Mouse (Mus musculus): ENCODE results near the gene Taf7l. TPM values are rescaled to one million over a fixed set of nuclear protein-coding genes. Genes with fewer than 3 reads are reported as not detected.

Gene Taf7l
- not detected in 2 replicates for polyA plus RNA-seq (2015; fragmentation: Nextera tagmentation; extraction: Ambion mirVana)

DNA sequence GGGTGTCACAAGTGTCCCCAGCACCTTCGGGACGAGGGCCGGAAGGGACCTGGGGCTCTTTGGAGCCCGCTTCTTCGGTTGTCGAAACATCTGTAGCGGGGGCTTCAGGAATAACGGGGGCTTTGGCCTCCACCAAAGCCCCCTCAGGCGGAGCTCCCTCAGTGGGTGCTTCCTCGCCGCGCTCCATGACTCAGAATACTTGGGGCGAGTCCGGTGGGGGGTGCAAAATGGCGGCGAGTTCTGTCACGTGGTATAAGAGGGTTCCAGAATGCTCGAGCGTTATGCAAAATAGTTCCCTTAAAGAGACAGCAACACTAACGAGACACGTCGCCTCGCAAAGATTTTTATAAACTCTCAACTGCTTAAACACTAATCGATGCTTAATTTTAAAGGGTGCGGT, at the start of gene Taf7l:
Gene Taf7l, minus strand, starts transcription at position 201 of the 400 bp plus-strand sequence.
- H3K9ac ChIP-seq: no peak within 1 kb of the TSS
- peaks cover 15% of the 10 kb centered on the region; the same call in 1 of the 2 replicates for H3K9me3 ChIP-seq (replicated peaks)
- WGBS (ENCODE audit: insufficient replicate concordance): 80% methylated on average over 25 of the region's 25 CpGs
- DNase-seq (no peak), ATAC-seq (ENCODE audit: low read depth) (no peak)
- no peak within 1 kb of the TSS for H3K27ac ChIP-seq
- no peaks in the 10 kb centered on the region for H3K27me3 ChIP-seq
- no peak within 1 kb of the TSS for H3K4me2 ChIP-seq
- H3K36me3 ChIP-seq: no peaks in the 10 kb centered on the region
- H3K4me1 ChIP-seq (replicated peaks): no peaks in the 10 kb centered on the region
- H3K4me3 ChIP-seq (replicated peaks): no peak within 1 kb of the TSS

DNA sequence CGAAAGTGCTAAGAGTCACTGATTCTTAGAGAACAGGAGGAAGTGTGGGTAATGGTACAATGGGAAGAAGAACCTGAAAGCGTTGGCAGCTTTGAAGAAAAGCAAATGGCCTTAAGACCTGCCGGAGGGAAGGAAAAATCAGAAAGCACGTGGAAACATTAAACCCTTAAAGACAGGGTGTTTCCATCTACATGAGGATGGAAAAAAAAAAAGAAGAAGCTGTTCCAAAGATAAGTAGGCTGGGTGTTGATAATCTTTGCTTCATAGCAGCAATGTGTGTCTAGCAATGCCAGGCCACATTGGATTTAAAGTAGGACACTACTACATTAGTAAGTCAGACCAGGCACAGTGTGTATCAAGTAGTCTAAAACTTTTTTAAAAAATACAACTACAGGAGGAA, 49.0 kb upstream of the Taf7l start:
- Histone ChIP-seq H3K4me2 (no peak overlapping the region), H3K4me1 (replicated peaks) (peaks cover 4% of the 10 kb centered on the region), H3K9me3 (replicated peaks) (no peaks in the 10 kb centered on the region), H3K4me3 (replicated peaks) (no peak overlapping the region), H3K36me3 (no peaks in the 10 kb centered on the region), H3K27ac (no peak overlapping the region), H3K27me3 (no peaks in the 10 kb centered on the region), H3K9ac (no peak overlapping the region)
- 54% methylated on average over 4 of the region's 4 CpGs for WGBS (ENCODE audit: insufficient replicate concordance)
- ATAC-seq (ENCODE audit: low read depth): no peak
- no peak for DNase-seq

GRCm38 (mm10) chrX:134523772-134524171, 47.5 kb upstream of the Taf7l start:
- DNase-seq (no peak), ATAC-seq (ENCODE audit: low read depth) (no peak)
- Histone ChIP-seq H3K4me3 (replicated peaks) (no peak overlapping the region), H3K9ac (no peak overlapping the region), H3K9me3 (replicated peaks) (no peaks in the 10 kb centered on the region), H3K27me3 (no peaks in the 10 kb centered on the region), H3K4me2 (no peak overlapping the region), H3K36me3 (no peaks in the 10 kb centered on the region), H3K27ac (no peak overlapping the region), H3K4me1 (replicated peaks) (peaks cover 4% of the 10 kb centered on the region)
- 28% methylated on average over 4 of the region's 4 CpGs for WGBS (ENCODE audit: insufficient replicate concordance)

DNA sequence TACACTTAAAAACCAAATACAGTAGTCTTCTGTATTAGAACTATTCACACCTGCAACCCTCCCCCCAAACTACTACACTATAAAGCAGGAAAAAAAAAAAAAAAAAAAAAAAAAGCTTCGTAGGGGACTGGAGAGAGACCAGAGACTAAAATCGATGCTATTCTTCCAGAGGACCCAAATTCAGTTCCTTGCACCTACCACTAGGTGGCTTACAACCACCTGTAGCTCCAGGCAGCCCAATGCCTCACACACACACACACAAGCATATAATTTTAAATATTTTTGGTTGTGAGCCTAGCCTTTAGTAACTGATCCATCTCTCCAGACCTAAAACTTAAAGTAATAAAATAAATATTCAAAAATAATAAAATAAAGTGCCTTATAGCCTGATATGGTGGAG, 33.2 kb upstream of the Taf7l start:
- ATAC-seq (ENCODE audit: low read depth) (no peak), DNase-seq (no peak)
- H3K27me3 ChIP-seq: no peaks in the 10 kb centered on the region
- no peaks in the 10 kb centered on the region for H3K9me3 ChIP-seq (replicated peaks)
- H3K4me1 ChIP-seq (replicated peaks): no peaks in the 10 kb centered on the region
- H3K9ac ChIP-seq: no peak overlapping the region
- no peaks in the 10 kb centered on the region for H3K36me3 ChIP-seq
- 23% methylated on average over 2 of the region's 2 CpGs for WGBS (ENCODE audit: insufficient replicate concordance)
- H3K4me3 ChIP-seq (replicated peaks): no peak overlapping the region
- H3K4me2 ChIP-seq: no peak overlapping the region
- H3K27ac ChIP-seq: no peak overlapping the region

DNA sequence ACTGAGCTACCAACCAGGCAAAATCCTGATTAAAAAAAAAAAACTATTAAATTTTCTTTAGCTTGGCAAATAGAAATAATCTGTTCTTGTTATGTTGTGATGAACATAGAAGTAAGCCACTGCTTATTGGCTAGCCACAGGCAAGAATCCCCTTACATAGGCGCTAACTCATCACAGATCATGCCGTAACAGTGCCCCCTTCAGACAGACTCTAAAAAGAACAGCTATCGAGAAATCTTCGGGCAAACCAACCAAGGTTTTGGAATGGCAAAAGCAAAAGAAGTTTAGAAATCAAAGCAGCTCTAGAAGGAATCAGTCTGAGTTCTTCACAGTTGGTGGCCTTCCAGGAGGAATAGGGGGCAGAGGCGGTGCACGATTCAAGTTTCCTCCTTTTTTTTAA, 31.7 kb upstream of the Taf7l start:
- no peaks in the 10 kb centered on the region for H3K9me3 ChIP-seq (replicated peaks)
- H3K4me1 ChIP-seq (replicated peaks): no peaks in the 10 kb centered on the region
- H3K9ac ChIP-seq: no peak overlapping the region
- ATAC-seq (ENCODE audit: low read depth): no peak
- no peak overlapping the region for H3K4me3 ChIP-seq (replicated peaks)
- 62% methylated on average over 6 of the region's 6 CpGs for WGBS (ENCODE audit: insufficient replicate concordance)
- no peak overlapping the region for H3K27ac ChIP-seq
- no peak overlapping the region for H3K4me2 ChIP-seq
- DNase-seq: no peak
- no peaks in the 10 kb centered on the region for H3K36me3 ChIP-seq
- H3K27me3 ChIP-seq: no peaks in the 10 kb centered on the region

DNA sequence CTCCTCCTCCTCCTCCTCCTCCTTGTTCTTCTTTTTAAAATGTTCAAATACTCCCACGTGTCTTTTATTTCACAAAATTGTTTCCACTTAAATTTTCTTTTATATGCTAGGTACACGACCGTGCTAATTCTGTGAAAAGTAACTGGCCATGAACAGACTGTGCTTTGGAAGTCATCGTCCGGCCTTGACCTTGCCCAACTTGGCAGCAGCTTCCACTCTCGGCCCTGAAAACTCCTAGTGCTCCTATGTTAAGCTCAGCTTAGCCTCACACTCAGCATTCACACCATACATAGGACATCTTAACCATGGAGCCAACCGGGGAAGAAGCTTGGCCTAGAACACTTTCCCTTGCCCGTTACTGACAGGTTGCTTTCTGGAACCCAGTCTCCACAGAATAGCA, 24.4 kb upstream of the Taf7l start:
- Histone ChIP-seq H3K36me3 (no peaks in the 10 kb centered on the region), H3K27me3 (no peaks in the 10 kb centered on the region), H3K4me1 (replicated peaks) (no peaks in the 10 kb centered on the region), H3K4me3 (replicated peaks) (no peak overlapping the region), H3K27ac (no peak overlapping the region), H3K9me3 (replicated peaks) (no peaks in the 10 kb centered on the region), H3K9ac (no peak overlapping the region), H3K4me2 (no peak overlapping the region)
- DNase-seq (no peak), ATAC-seq (ENCODE audit: low read depth) (no peak)
- WGBS (ENCODE audit: insufficient replicate concordance): 65% methylated on average over 8 of the region's 8 CpGs

DNA sequence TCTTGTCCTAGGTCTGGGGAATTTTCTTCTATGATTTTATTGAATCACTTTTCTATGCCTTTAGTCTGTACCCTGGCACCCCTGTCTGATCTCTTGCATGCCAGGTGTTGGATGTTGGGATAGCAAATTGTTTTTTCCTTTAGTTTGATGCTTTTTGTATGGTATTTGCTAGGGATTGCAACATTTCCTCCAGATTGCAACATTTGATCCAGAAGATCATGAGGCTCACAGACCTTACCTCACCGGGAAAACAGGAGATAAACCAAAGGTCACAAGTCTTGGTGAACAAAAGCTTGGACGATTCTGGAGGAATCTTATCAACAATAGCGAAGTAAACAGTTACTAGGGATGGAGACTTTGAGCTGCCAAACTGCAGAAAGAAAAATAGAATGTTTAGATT, 5.4 kb upstream of the Taf7l start:
- ATAC-seq (ENCODE audit: low read depth): no peak

DNA sequence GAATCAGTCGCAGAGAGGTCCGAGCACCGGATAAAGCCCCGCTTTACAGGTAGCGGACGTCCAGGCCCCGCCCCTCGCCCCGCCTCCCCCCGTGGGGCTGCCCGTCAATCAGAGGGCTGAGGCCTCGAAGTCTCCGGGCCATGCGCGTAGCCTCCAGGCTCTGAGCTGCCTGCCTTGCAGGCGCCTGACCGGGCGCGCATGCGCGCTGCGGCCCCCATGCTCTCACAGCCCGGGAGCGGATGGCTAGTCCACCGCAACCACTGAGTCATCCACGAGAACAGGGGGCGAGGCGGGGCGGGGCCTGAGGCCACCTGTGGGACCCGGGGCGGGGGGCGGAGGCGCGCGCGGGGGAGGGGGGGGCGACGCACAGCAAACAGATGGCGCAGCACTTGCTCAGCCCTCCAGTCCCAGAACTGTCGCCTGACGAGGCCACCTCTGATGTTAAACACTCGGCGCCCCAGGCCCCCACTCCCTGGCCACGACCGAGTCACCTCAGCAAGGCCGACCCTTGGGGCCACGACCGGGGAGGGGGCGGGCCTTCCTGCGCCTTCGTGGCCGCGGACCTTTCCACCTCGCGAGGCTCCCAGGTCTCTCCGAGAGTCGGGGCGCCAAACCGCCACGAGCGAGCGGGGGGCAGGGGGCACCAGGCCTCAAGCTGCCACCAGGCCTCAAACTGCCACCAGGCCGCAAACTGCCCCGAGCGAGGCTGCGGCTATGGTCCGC, 1.1 kb downstream of the Taf7l start:
- Histone ChIP-seq H3K9ac (no peak overlapping the region), H3K4me3 (replicated peaks) (no peak overlapping the region), H3K9me3 (replicated peaks) (peaks cover 15% of the 10 kb centered on the region; the same call in 1 of the 2 replicates), H3K27ac (no peak overlapping the region), H3K36me3 (no peaks in the 10 kb centered on the region), H3K27me3 (no peaks in the 10 kb centered on the region), H3K4me2 (no peak overlapping the region), H3K4me1 (replicated peaks) (no peaks in the 10 kb centered on the region)
- no peak for ATAC-seq (ENCODE audit: low read depth)
- 54% methylated on average over 53 of the region's 67 CpGs for WGBS (ENCODE audit: insufficient replicate concordance)
- no peak for DNase-seq

More for the DNA sequence above, 5.4 kb upstream of the Taf7l start:
- no peak overlapping the region for H3K9ac ChIP-seq
- H3K4me3 ChIP-seq (replicated peaks): no peak overlapping the region
- H3K9me3 ChIP-seq (replicated peaks): no peaks in the 10 kb centered on the region
- DNase-seq: no peak
- H3K4me2 ChIP-seq: no peak overlapping the region
- no peak overlapping the region for H3K27ac ChIP-seq
- WGBS (ENCODE audit: insufficient replicate concordance): 46% methylated on average over 3 of the region's 3 CpGs
- H3K27me3 ChIP-seq: no peaks in the 10 kb centered on the region
- H3K4me1 ChIP-seq (replicated peaks): no peaks in the 10 kb centered on the region
- no peaks in the 10 kb centered on the region for H3K36me3 ChIP-seq

DNA sequence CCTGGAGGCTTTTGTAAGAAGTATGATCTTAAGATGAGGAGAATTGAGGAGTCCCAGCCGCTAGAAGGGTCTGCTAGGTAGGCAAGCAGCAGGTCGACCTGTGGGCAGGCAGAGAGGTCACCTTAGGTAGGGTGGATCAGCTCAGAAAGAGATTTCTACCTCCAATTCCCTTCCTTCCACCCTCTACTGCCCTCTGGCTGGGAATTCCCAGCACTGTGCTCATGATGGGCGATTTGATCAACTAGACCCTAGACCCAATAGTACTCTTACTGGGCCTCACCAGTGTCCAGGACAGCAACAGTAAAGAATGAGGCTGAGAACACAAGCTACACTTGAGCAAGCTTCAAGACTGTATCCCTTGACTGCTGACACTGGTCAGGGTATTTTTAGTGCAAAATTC, 49.0 kb downstream of the Taf7l start:
- Histone ChIP-seq H3K9ac (no peak overlapping the region), H3K36me3 (no peaks in the 10 kb centered on the region), H3K4me1 (replicated peaks) (no peaks in the 10 kb centered on the region), H3K4me2 (no peak overlapping the region), H3K4me3 (replicated peaks) (no peak overlapping the region), H3K9me3 (replicated peaks) (no peaks in the 10 kb centered on the region), H3K27me3 (no peaks in the 10 kb centered on the region), H3K27ac (no peak overlapping the region)
- ATAC-seq (ENCODE audit: low read depth) (no peak), DNase-seq (no peak)
- 42% methylated on average over 3 of the region's 3 CpGs for WGBS (ENCODE audit: insufficient replicate concordance)

- Histone ChIP-seq H3K4me3 (replicated peaks) (no peak overlapping the region), H3K9me3 (replicated peaks) (no peaks in the 10 kb centered on the region), H3K27me3 (no peaks in the 10 kb centered on the region), H3K36me3 (no peaks in the 10 kb centered on the region), H3K4me1 (replicated peaks) (no peaks in the 10 kb centered on the region), H3K9ac (no peak overlapping the region), H3K27ac (no peak overlapping the region), H3K4me2 (no peak overlapping the region)
- no peak for ATAC-seq (ENCODE audit: low read depth)
- WGBS (ENCODE audit: insufficient replicate concordance): 65% methylated on average over 6 of the region's 6 CpGs
- no peak for DNase-seq
Measured at GRCm38 (mm10) chrX:134426819-134427218, 49.5 kb downstream of the Taf7l start.

GRCm38 (mm10) chrX:134425798-134426197, 50.5 kb downstream of the Taf7l start:
- WGBS (ENCODE audit: insufficient replicate concordance): 77% methylated on average over 10 of the region's 10 CpGs
- Histone ChIP-seq H3K4me1 (replicated peaks) (no peaks in the 10 kb centered on the region), H3K4me3 (replicated peaks) (no peak overlapping the region), H3K27me3 (no peaks in the 10 kb centered on the region), H3K9me3 (replicated peaks) (no peaks in the 10 kb centered on the region), H3K4me2 (no peak overlapping the region), H3K9ac (no peak overlapping the region), H3K36me3 (no peaks in the 10 kb centered on the region), H3K27ac (no peak overlapping the region)
- ATAC-seq (ENCODE audit: low read depth) (no peak), DNase-seq (no peak)

- H3K9me3 ChIP-seq (replicated peaks): no peaks in the 10 kb centered on the region
- WGBS (ENCODE audit: insufficient replicate concordance): 71% methylated on average over 5 of the region's 5 CpGs
- ATAC-seq (ENCODE audit: low read depth): no peak
- no peak overlapping the region for H3K27ac ChIP-seq
- no peaks in the 10 kb centered on the region for H3K36me3 ChIP-seq
- no peak for DNase-seq
- H3K4me2 ChIP-seq: no peak overlapping the region
- H3K9ac ChIP-seq: no peak overlapping the region
- H3K27me3 ChIP-seq: no peaks in the 10 kb centered on the region
- no peaks in the 10 kb centered on the region for H3K4me1 ChIP-seq (replicated peaks)
- no peak overlapping the region for H3K4me3 ChIP-seq (replicated peaks)
Measured at GRCm38 (mm10) chrX:134424263-134424662, 52.0 kb downstream of the Taf7l start.

All from liver, embryonic 13.5 days (tissue).